Mouse (Mus musculus) forebrain, embryonic 11.5 days (tissue): ENCODE measurements around the gene Cd19. TPM values are rescaled to one million over a fixed set of nuclear protein-coding genes. Genes with fewer than 3 reads are reported as not detected.

Source experiments
- ATAC-seq: fragments of 200-750 bp; cut with Nextera tagmentation; replicated peaks from 2 replicates; pipeline ENCODE4 v1.8.0; 2017; ENCODE audit warnings: moderate TSS enrichment; ENCODE audit not compliant: low FRiP score
- DNase-seq: peaks from one replicate; pipeline ENCODE4 v3.0.0-alpha.2; 2017; ENCODE audit warnings: low spot score
- H3K27ac ChIP-seq: fragments of 300-500 bp; sonication (generic); 2 replicates; pipeline ENCODE4 v1.5.1; 2014; ENCODE audit warnings: low read depth, low read length
- H3K27me3 ChIP-seq: fragments of 300-500 bp; sonication (generic); 2 replicates; pipeline ENCODE4 v1.6.1; 2014; ENCODE audit warnings: mild to moderate bottlenecking, low read length, mixed read lengths; ENCODE audit not compliant: control insufficient read depth, insufficient read depth
- H3K36me3 ChIP-seq: fragments of 300-500 bp; sonication (generic); 2 replicates; pipeline ENCODE4 v1.6.1; 2014; ENCODE audit warnings: mild to moderate bottlenecking, low read length, moderate library complexity, mixed read lengths; ENCODE audit not compliant: control insufficient read depth, insufficient read depth
- H3K4me1 ChIP-seq: fragments of 300-500 bp; sonication (generic); replicated peaks from 2 replicates; pipeline ENCODE4 v1.6.1; 2014; ENCODE audit warnings: low read length, mixed read lengths; ENCODE audit not compliant: control insufficient read depth, insufficient read depth
- H3K4me2 ChIP-seq: fragments of 300-500 bp; sonication (generic); 2 replicates; pipeline ENCODE4 v1.6.1; 2014; ENCODE audit warnings: low read depth, mild to moderate bottlenecking, low read length, moderate library complexity, mixed read lengths; ENCODE audit not compliant: severe bottlenecking
- H3K4me3 ChIP-seq: fragments of 300-500 bp; sonication (generic); 2 replicates; pipeline ENCODE4 v1.5.1; 2014; ENCODE audit warnings: low read depth, low read length
- H3K9ac ChIP-seq: fragments of 300-500 bp; sonication (generic); 2 replicates; pipeline ENCODE4 v1.6.1; 2014; ENCODE audit warnings: low read length
- H3K9me3 ChIP-seq: fragments of 300-500 bp; sonication (generic); 2 replicates; pipeline ENCODE4 v1.6.1; 2016; ENCODE audit warnings: low read length, mixed read lengths; ENCODE audit not compliant: control insufficient read depth
- WGBS: fragments of 180-500 bp; shearing (Covaris S2); extraction: QIAGEN DNeasy Blood & Tissue Kit; methylation state at CpG from one replicate; pipeline ENCODE4 v1.1.7; 2014; 5-methylcytosine and 5-hydroxymethylcytosine counted together
- microRNA-seq: library from miRNA; unstranded; fragments of <30 nt; microRNA quantifications from one replicate; pipeline ENCODE4, GENCODE M21; 2016; ENCODE audit not compliant: insufficient number of aligned reads
- polyA plus RNA-seq: library from polyadenylated mRNA; unstranded; fragments of >200 nt; fragmentation: Nextera tagmentation; extraction: Ambion mirVana; gene quantifications from 2 replicates; pipeline ENCODE4 v1.2.1, GENCODE M21; 2014

The Cd19 gene
- polyA plus RNA-seq, 1 experiment from 2014 or later, result not detected

DNA sequence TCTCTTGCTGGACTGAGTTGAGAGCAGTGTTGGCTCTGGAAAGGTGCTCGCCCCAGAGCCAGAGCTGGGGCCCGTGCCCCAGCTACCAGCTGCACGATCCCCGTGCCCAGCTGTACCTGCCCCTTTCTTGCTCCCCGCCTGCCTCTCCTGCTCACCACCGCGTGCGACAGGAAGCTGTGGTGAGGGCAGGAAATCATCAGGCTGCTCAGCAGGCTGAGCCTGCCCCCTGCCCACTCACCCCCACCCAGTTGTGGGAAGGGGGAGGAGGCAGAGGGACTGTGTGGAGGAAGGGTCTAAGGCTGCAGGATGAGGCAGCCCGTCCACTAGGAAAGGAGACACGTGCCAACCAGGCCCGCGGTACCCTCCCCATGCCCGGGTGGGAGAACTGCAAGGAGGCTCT, 45.3 kb downstream of the Cd19 start, which contains the start of gene Lat:
Lat (minus strand) TSS at position 178 of the 400 bp plus-strand sequence.
- DNase-seq, result no peak
- Histone ChIP-seq H3K36me3 (peaks cover 5% of the 10 kb centered on the region; the same call in 1 of the 2 replicates), H3K4me3 (no peak within 1 kb of the TSS), H3K9me3 (no peaks in the 10 kb centered on the region), H3K4me1 (no peaks in the 10 kb centered on the region), H3K4me2 (no peak within 1 kb of the TSS), H3K27ac (no peak within 1 kb of the TSS), H3K27me3 (no peaks in the 10 kb centered on the region), H3K9ac (no peak within 1 kb of the TSS)
- 86% methylated on average over 13 of the region's 13 CpGs for WGBS
- ATAC-seq, result no peak

DNA sequence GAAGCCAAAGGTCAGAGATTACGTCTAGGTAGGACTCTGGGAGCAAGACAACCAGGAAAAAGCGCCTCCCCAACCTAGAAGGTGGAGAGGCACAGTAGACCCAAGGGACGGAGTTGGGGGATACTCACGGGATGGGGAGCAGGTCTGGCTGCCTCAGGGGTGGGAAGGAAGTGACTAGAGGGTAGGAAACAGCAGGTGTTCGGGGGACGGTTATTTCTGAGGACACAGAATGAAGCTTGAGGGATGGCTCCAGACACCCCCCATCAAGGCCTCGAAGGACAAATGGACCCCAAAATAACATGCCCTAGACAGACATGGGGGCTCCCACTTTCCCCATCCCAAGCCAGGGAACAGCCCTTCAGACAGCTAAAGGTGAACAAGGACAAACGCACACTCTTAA, 46.3 kb downstream of the Cd19 start:
- no peak for DNase-seq
- no peaks in the 10 kb centered on the region for H3K4me1 ChIP-seq
- no peaks in the 10 kb centered on the region for H3K9me3 ChIP-seq
- WGBS, result 88% methylated on average over 8 of the region's 8 CpGs
- no peak for ATAC-seq
- peaks cover 5% of the 10 kb centered on the region; the same call in 1 of the 2 replicates for H3K36me3 ChIP-seq
- no peak overlapping the region for H3K4me3 ChIP-seq
- H3K4me2 ChIP-seq, result no peak overlapping the region
- no peak overlapping the region for H3K27ac ChIP-seq
- no peak overlapping the region for H3K9ac ChIP-seq
- H3K27me3 ChIP-seq, result no peaks in the 10 kb centered on the region

DNA sequence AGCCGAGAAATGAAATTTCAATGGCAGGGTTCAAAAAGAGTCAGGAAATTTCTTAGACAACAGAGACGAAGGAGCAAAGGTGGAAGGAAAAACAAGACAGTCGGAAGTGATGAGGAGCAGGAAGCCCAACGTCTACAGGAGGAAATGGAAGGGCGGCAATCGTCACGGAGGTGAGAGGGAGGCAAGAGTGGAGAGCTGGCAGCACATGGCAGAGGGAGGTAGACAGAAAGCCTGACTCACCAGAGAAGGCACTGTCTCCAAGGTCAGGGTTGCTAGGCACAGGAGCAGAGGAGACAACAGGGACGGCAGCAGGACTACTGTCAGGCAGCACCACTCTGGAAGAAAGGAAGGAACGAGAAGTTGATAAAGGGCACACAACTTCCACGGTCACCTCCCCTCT, 47.1 kb downstream of the Cd19 start:
- H3K4me3 ChIP-seq, result no peak overlapping the region
- 92% methylated on average over 10 of the region's 10 CpGs for WGBS

GRCm38 (mm10) chr7:126363038-126363437, 51.7 kb downstream of the Cd19 start:
- Histone ChIP-seq H3K9me3 (no peaks in the 10 kb centered on the region), H3K4me1 (no peaks in the 10 kb centered on the region), H3K27me3 (no peaks in the 10 kb centered on the region), H3K36me3 (no peaks in the 10 kb centered on the region), H3K4me3 (no peak overlapping the region), H3K9ac (no peak overlapping the region), H3K27ac (no peak overlapping the region), H3K4me2 (no peak overlapping the region)
- 80% methylated on average over 6 of the region's 6 CpGs for WGBS
- ATAC-seq (no peak), DNase-seq (no peak)

More for the DNA sequence above, 47.1 kb downstream of the Cd19 start:
- H3K27me3 ChIP-seq, result no peaks in the 10 kb centered on the region
- no peak overlapping the region for H3K27ac ChIP-seq
- peaks cover 4% of the 10 kb centered on the region; the same call in 1 of the 2 replicates for H3K36me3 ChIP-seq
- ATAC-seq (no peak), DNase-seq (no peak)
- H3K9me3 ChIP-seq, result no peaks in the 10 kb centered on the region
- H3K4me1 ChIP-seq, result no peaks in the 10 kb centered on the region
- H3K9ac ChIP-seq, result no peak overlapping the region
- no peak overlapping the region for H3K4me2 ChIP-seq

DNA sequence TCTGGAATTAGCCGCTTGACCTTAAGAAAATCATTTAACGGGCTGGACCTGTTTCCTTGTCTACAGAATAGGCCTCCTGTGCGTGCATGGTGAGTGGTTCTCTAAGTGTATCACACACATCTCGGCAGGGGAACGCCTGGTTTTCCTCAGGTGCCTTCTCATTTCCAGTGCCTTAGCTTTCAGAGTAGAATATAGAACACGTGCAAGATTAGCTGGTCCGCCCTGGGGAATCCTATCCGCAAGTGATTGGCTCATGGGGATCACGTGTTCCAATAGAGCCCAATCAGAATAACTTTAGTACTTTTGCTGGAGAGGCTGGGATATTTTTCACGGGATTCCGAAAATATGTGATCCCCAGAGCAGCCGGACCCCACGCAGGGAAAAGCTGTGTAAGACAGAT, 55.6 kb downstream of the Cd19 start:
- no peaks in the 10 kb centered on the region for H3K27me3 ChIP-seq
- DNase-seq, result no peak
- no peak overlapping the region for H3K27ac ChIP-seq
- H3K4me1 ChIP-seq, result no peaks in the 10 kb centered on the region
- no peak overlapping the region for H3K4me3 ChIP-seq
- H3K9ac ChIP-seq, result no peak overlapping the region
- no peak overlapping the region for H3K4me2 ChIP-seq
- WGBS, result 82% methylated on average over 13 of the region's 13 CpGs
- H3K36me3 ChIP-seq, result no peaks in the 10 kb centered on the region
- no peak for ATAC-seq
- no peaks in the 10 kb centered on the region for H3K9me3 ChIP-seq

Small RNAs within 50 kb of the gene (microRNA-seq; reads per million reads assigned to microRNA genes)
- not detected for gene Mir7058

Other genes starting within 250 kb of the Cd19 start
- 76.4 and 91.6 TPM in 2 replicates for gene Xpo6, start 214.4 kb downstream of the Cd19 start, polyA plus RNA-seq
- 194 and 214 TPM in 2 replicates for gene Sbk1, start 142.3 kb downstream of the Cd19 start, polyA plus RNA-seq
- gene Lat, start 45.3 kb downstream of the Cd19 start, polyA plus RNA-seq, result 2.2 and 2.5 TPM in 2 replicates
- 52.4 and 53.9 TPM in 2 replicates for gene Spns1, start 37.4 kb downstream of the Cd19 start, polyA plus RNA-seq
- 3.6 and 4.5 TPM in 2 replicates for gene Nfatc2ip, start 18.2 kb downstream of the Cd19 start, polyA plus RNA-seq
- 23.4 and 24.8 TPM in 2 replicates for gene Rabep2, start 13.9 kb upstream of the Cd19 start, polyA plus RNA-seq
- not detected in 2 replicates for gene Atp2a1, start 48.2 kb upstream of the Cd19 start, polyA plus RNA-seq
- gene Sh2b1, start 60.5 kb upstream of the Cd19 start, polyA plus RNA-seq, result 53.5 and 55.6 TPM in 2 replicates
- 138 and 160 TPM in 2 replicates for gene Tufm, start 72.5 kb upstream of the Cd19 start, polyA plus RNA-seq
- gene Atxn2l, start 88.5 kb upstream of the Cd19 start, polyA plus RNA-seq, result 81.4 and 81.8 TPM in 2 replicates
- gene Eif3c, start 151.5 kb upstream of the Cd19 start, polyA plus RNA-seq, result 175 and 184 TPM in 2 replicates
- 0.69 and 0.77 TPM in 2 replicates for gene Apobr, start 170.1 kb upstream of the Cd19 start, polyA plus RNA-seq
- 22.8 and 23.0 TPM in 2 replicates for gene Cln3, start 170.9 kb upstream of the Cd19 start, polyA plus RNA-seq
- gene Il27, start 180.1 kb upstream of the Cd19 start, polyA plus RNA-seq, result not detected in 2 replicates
- 1.6 and 3.2 TPM in 2 replicates for gene Nupr1, start 216.0 kb upstream of the Cd19 start, polyA plus RNA-seq
- gene Sgf29, start 234.4 kb upstream of the Cd19 start, polyA plus RNA-seq, result 53.6 and 72.3 TPM in 2 replicates